Mouse (Mus musculus): ENCODE results near the gene Mgmt.

DNA sequence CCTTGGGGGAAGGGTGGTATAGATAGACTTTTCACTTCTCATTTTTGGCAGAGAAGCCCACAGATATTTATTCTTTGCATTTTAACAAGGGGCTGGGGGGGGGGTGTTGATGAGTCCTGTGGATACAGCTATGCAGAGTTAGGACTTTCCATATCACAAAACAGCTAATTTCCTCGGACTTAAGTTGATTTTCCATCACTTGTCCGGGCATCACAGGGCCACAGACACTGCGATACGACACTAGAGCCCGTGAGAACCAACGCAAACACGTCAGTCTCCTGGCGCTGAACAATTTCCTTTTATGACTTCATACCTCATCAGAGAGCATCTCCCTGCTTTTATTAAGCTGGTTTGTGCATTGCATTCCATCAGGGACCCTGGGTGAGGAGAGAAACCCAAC, 45.7 kb upstream of the Mgmt start:
- no peak for TF ChIP-seq CTCF (IDR thresholded peaks at IDR 0.05; ENCODE audit: low read depth, low read length)
- no peak for TF ChIP-seq POLR2A (IDR thresholded peaks at IDR 0.05; ENCODE audit: borderline replicate concordance, low read depth, low read length)

Data from bone marrow macrophage, adult 2 months (primary cell).